Mouse (Mus musculus) neural tube, embryonic 14.5 days (tissue): ENCODE measurements at regions not wholly inside any gene's neighbourhood (a gene's known extent, or its start where the extent isn't known, plus 50 kb on each side); places are given as distances from the start of the nearest gene placed in this dataset.

ENCODE experiments used
- ATAC-seq: fragments of 200-750 bp; cut with Nextera tagmentation; 2 replicates; pipeline ENCODE4 v1.8.0; 2017; ENCODE audit warnings: low read depth, mild to moderate bottlenecking, moderate TSS enrichment, moderate library complexity
- H3K27ac ChIP-seq: fragments of 300-500 bp; sonication (generic); 2 replicates; pipeline ENCODE4 v1.5.1; 2014; ENCODE audit warnings: low read depth, mild to moderate bottlenecking, control low read depth, low read length, moderate library complexity, mixed read lengths
- H3K27me3 ChIP-seq: fragments of 300-500 bp; sonication (generic); 2 replicates; pipeline ENCODE4 v1.6.1; 2014; ENCODE audit warnings: low read length; ENCODE audit not compliant: control insufficient read depth, insufficient read depth
- H3K36me3 ChIP-seq: fragments of 300-500 bp; sonication (generic); 2 replicates; pipeline ENCODE4 v1.6.1; 2014; ENCODE audit warnings: low read length, mixed read lengths; ENCODE audit not compliant: control insufficient read depth, insufficient read depth
- H3K4me1 ChIP-seq: fragments of 300-500 bp; sonication (generic); 2 replicates; pipeline ENCODE4 v1.6.1; 2014; ENCODE audit warnings: low read length; ENCODE audit not compliant: control insufficient read depth, insufficient read depth
- H3K4me2 ChIP-seq: fragments of 300-500 bp; sonication (generic); 2 replicates; pipeline ENCODE4 v1.6.1; 2014; ENCODE audit warnings: mild to moderate bottlenecking, low read depth, low read length, control low read depth
- H3K4me3 ChIP-seq: fragments of 300-500 bp; sonication (generic); 2 replicates; pipeline ENCODE4 v1.5.1; 2014; ENCODE audit warnings: low read depth, low read length, control low read depth, mixed read lengths
- H3K9ac ChIP-seq: fragments of 300-500 bp; sonication (generic); replicated peaks from 2 replicates; pipeline ENCODE4 v1.6.1; 2014; ENCODE audit warnings: low read depth, mild to moderate bottlenecking, control low read depth, low read length, mixed read lengths
- H3K9me3 ChIP-seq: fragments of 300-500 bp; sonication (generic); 2 replicates; pipeline ENCODE4 v1.6.1; 2016; ENCODE audit warnings: low read length; ENCODE audit not compliant: control insufficient read depth
- WGBS: fragments of 180-500 bp; shearing (Covaris S2); extraction: QIAGEN DNeasy Blood & Tissue Kit; methylation state at CpG from one replicate; pipeline ENCODE4 v1.1.7; 2014; 5-methylcytosine and 5-hydroxymethylcytosine counted together

DNA sequence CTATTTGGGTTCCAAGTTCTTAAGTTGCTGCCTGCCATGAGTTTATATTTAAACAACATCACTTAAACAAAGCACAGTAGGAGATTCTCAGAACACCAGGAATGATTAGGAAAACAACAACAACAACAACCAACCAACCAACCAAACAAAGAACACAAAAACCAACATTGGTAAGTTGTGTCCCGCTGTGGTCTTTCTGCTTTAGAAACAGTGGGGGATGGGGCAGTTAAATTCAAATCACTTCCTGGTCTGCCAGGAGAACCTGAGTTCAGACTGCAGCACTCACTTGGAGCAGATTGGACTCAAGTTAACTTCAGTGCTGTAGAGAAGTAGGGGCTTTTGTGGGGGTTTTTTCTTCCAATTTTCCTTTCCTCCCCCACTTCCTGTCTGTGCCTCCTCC, 210.6 kb downstream of the Stk31 start:
- H3K4me2 ChIP-seq = no peak overlapping the region
- no peaks in the 10 kb centered on the region for H3K36me3 ChIP-seq
- no peak overlapping the region for H3K4me3 ChIP-seq
- H3K27ac ChIP-seq = no peak overlapping the region
- H3K27me3 ChIP-seq = no peaks in the 10 kb centered on the region
- peaks cover 13% of the 10 kb centered on the region; the same call in 1 of the 2 replicates for H3K4me1 ChIP-seq
- ATAC-seq = no peak
- no peaks in the 10 kb centered on the region for H3K9me3 ChIP-seq
- no peak overlapping the region for H3K9ac ChIP-seq
- WGBS = 0% methylated on average over 1 of the region's 1 CpGs

DNA sequence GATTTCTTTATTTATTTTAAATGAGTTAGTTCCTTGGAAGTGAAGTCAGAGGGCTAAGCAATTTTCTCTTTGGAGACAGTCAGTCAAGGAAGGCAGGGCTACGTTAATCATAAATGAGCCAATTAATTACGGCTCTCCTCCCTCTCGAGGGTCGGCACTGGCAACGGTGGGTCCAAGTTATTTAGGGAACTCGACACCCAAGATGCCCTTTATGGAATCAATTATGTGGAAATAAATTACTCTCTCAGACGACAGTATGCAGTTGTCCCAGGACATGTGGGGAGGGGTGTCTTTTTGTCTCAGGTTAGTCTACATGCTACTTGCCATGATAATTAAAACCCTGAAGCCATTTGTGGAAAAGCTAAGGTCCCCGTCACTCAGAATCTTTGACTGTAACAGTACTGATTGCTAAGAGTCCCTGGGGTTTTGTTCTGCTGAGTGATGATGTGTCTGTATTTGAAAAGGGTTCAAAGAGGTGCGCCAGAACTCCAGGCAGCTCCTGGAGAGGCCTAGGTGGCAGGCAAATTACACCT, 211.3 kb downstream of the Stk31 start:
- Histone ChIP-seq H3K4me3 (no peak overlapping the region), H3K9me3 (no peaks in the 10 kb centered on the region), H3K27me3 (no peaks in the 10 kb centered on the region), H3K4me2 (no peak overlapping the region), H3K36me3 (no peaks in the 10 kb centered on the region), H3K9ac (no peak overlapping the region), H3K27ac (no peak overlapping the region), H3K4me1 (peaks cover 13% of the 10 kb centered on the region; the same call in 1 of the 2 replicates)
- ATAC-seq = no peak
- WGBS = 21% methylated on average over 9 of the region's 9 CpGs

DNA sequence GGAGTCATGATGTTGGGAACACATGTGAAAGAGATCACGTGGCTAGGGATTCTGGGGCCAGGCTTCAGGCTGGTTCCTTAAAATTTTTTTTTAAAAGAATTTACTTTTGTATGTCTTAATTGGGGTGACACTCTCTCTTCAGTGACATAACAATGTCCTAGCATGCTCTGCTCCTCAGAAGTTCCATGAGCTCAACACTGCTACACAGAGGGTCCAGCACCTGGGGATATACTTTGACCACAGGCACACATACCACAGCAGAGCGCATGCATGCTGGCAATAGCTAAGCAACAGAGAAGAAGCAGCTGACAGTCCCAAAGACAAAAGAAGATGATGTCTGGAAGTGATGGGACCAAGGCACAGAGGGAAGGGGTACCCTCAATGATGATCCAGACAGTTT, 198.4 kb upstream of the Npy start:
- no peaks in the 10 kb centered on the region for H3K27me3 ChIP-seq
- H3K4me1 ChIP-seq = no peaks in the 10 kb centered on the region
- H3K27ac ChIP-seq = no peak overlapping the region
- no peaks in the 10 kb centered on the region for H3K36me3 ChIP-seq
- ATAC-seq = no peak
- no peaks in the 10 kb centered on the region for H3K9me3 ChIP-seq
- no peak overlapping the region for H3K4me3 ChIP-seq
- H3K4me2 ChIP-seq = no peak overlapping the region
- WGBS = 96% methylated on average over 2 of the region's 2 CpGs
- H3K9ac ChIP-seq = no peak overlapping the region

DNA sequence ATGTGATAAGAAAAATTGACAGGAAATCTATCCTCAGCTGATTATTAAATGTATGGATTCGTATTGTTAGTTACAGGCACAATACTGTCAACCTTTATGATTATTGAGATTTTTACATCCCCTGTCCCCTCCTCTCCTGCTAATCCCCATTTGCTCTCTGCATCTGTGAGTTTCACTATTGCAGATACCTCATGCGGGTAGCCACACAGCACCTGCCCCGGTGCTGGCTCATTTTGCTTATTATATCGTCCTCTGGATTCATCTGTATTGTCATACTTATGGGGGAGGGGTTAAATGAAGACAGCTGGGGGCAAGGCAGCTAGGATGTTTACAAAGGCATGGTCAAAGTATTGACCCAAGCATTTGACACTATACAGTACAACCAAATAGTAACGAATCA, 197.9 kb upstream of the Npy start:
- no peaks in the 10 kb centered on the region for H3K4me1 ChIP-seq
- 81% methylated on average over 5 of the region's 5 CpGs for WGBS
- ATAC-seq = no peak
- no peaks in the 10 kb centered on the region for H3K27me3 ChIP-seq
- no peak overlapping the region for H3K4me3 ChIP-seq
- H3K9me3 ChIP-seq = no peaks in the 10 kb centered on the region
- no peaks in the 10 kb centered on the region for H3K36me3 ChIP-seq
- no peak overlapping the region for H3K4me2 ChIP-seq
- H3K27ac ChIP-seq = no peak overlapping the region
- H3K9ac ChIP-seq = no peak overlapping the region

DNA sequence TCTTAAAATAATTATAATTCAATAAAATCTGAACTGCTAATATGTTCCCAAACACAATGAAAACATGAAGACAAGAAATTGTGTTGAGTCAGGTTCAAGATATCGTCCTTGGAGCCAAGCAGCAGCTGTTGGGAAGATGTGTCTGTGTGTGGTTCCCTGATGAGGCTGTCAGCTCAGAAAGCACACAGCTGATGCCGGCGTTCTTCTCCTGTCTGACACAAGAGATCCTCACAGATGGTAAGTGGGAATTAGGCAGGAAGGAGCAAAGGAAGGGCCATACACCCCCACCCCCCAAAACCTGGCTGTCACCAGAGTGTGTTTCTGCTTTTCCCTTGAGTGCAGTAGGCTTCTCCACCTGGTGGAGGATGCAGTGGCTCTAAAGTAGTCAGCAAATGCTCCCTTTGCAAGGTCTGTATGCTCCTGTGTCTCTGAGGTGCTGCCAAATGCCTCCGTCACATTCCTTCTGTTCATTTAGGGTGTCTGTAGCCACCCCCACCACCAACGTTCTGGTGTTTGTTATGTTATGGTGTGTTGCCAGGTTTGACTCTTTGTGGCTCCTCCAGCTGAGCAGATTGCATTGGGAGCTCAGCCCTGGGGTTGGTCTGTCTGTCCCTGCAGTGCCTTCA, 188.9 kb upstream of the Npy start:
- WGBS = 39% methylated on average over 5 of the region's 5 CpGs
- Histone ChIP-seq H3K36me3 (no peaks in the 10 kb centered on the region), H3K4me3 (no peak overlapping the region), H3K27me3 (no peaks in the 10 kb centered on the region), H3K4me2 (no peak overlapping the region), H3K9me3 (no peaks in the 10 kb centered on the region), H3K9ac (no peak overlapping the region), H3K27ac (no peak overlapping the region), H3K4me1 (no peaks in the 10 kb centered on the region)
- no peak for ATAC-seq

DNA sequence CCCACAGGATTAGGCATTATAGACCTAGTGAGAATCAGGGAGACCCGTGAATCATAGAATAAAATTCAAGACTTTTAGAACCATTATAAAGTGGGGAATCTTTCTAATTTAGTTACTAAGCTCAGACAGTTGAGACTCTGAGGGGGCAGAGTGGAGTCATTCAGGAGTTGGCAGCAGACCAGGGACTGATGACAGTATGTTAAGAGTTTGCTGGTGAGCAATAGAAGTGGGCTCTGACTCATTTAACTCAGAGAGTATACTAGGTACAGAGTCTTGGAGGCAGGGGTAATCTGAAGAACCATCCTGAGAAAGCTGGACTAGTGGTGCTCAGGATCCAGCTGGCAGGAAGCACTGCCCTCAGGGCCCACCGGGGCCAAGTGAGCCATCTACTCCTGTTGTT, 184.9 kb upstream of the Npy start:
- ATAC-seq = no peak
- Histone ChIP-seq H3K27ac (no peak overlapping the region), H3K4me1 (no peaks in the 10 kb centered on the region), H3K9me3 (no peaks in the 10 kb centered on the region), H3K9ac (no peak overlapping the region), H3K4me3 (no peak overlapping the region), H3K36me3 (no peaks in the 10 kb centered on the region), H3K27me3 (no peaks in the 10 kb centered on the region), H3K4me2 (no peak overlapping the region)
- 93% methylated on average over 2 of the region's 2 CpGs for WGBS

DNA sequence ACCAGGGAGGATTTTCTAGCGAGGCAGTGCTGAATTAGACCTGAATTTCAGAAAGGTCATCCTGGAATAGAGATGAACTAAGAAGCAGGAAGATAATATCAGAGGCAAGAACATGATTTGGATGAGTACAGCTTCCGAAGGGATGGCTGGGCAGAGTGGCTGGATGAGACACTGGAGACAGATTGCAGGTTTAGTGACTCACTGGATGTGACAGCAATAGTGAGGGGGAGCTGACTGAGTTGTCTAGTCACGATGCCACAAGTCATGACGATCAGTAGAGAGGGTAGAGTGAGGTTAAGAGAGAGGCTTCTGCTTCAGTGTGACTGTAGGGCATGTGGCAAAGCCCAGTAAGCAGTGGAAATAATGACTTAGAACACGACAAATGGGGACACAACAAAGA, 181.3 kb upstream of the Npy start:
- Histone ChIP-seq H3K9me3 (no peaks in the 10 kb centered on the region), H3K4me3 (no peak overlapping the region), H3K4me2 (no peak overlapping the region), H3K27ac (no peak overlapping the region), H3K9ac (no peak overlapping the region), H3K4me1 (no peaks in the 10 kb centered on the region), H3K27me3 (no peaks in the 10 kb centered on the region), H3K36me3 (no peaks in the 10 kb centered on the region)
- ATAC-seq = no peak
- whole genome bisulfite sequencing = 91% methylated on average over 5 of the region's 5 CpGs

DNA sequence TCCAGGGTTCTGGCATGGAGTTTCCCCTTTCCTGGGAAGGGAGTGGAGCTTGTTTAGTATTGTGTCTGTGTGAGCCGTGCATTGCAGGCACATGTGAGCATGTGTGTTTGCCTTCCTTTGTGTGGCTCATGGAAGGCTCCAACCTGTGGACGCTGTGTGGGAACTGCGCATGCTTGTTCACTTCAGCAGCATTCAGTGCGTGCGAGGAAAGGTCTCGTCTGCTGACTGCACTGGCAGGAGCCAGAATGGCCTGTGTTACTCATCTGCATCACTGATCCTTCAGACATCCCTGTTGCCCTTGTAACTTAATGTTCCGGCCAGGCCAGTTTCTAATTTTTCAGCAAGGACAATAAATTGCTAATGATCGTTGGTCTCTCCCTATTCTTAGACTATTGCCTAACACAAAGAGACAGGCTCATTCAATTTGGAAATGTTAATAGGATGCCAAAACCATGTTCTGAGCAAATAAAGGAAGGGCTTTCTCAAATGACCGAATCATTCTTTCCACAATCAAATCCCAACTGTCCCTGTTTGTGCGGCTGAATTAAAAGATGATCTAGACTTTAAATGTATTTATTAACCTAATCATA, 167.9 kb upstream of the Npy start:
- H3K27me3 ChIP-seq = no peaks in the 10 kb centered on the region
- H3K4me2 ChIP-seq = no peak overlapping the region
- no peaks in the 10 kb centered on the region for H3K9me3 ChIP-seq
- no peak overlapping the region for H3K27ac ChIP-seq
- no peaks in the 10 kb centered on the region for H3K36me3 ChIP-seq
- no peak overlapping the region for H3K4me3 ChIP-seq
- WGBS = 71% methylated on average over 10 of the region's 10 CpGs
- H3K4me1 ChIP-seq = no peaks in the 10 kb centered on the region
- no peak for ATAC-seq
- H3K9ac ChIP-seq = no peak overlapping the region

DNA sequence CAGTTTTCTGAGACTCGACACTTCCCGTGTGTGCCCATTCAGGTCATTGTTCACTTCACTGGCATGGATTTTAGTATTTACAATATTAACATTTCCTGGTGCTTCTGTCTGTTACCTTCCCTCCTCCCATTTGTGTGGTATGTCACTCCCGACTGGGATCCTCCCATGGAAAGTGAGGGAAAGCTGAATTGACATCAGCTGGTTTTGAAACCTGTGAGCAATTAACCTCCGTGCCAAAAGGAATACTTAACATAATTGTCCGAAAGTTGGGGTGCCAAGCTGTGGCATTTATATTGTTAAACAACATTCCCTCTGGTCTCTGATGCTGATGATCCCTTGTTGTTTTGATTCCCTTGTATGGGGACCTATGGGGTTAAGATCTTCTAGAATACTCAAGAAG, 167.3 kb upstream of the Npy start:
- no peak for ATAC-seq
- no peaks in the 10 kb centered on the region for H3K9me3 ChIP-seq
- no peak overlapping the region for H3K27ac ChIP-seq
- WGBS = 70% methylated on average over 5 of the region's 5 CpGs
- H3K4me1 ChIP-seq = no peaks in the 10 kb centered on the region
- H3K27me3 ChIP-seq = no peaks in the 10 kb centered on the region
- no peaks in the 10 kb centered on the region for H3K36me3 ChIP-seq
- no peak overlapping the region for H3K9ac ChIP-seq
- no peak overlapping the region for H3K4me3 ChIP-seq
- H3K4me2 ChIP-seq = no peak overlapping the region
